In genomic region chr19:57956459-57956858, GRCm38 (mm10) we compare ENCODE assay signal across 18 mouse cellular contexts.
"Had no signal": no experiment of that assay in that cellular context is flagged by ENCODE, and none has a peak within 500 bp of the region (broad histone marks: within the 10 kb centered on the region; RNA-seq: fewer than 3 reads in every experiment).

No protein-coding gene starts in this region.

- H3K27me3 ChIP-seq: midbrain, embryonic 12.5 days; neural tube, embryonic 13.5 days; neural tube, embryonic 15.5 days had no signal

- H3K4me3 ChIP-seq: midbrain, embryonic 10.5 days; midbrain, embryonic 12.5 days; myocyte; neural tube, embryonic 13.5 days; neural tube, embryonic 15.5 days had no signal

- H3K27ac ChIP-seq: midbrain, embryonic 10.5 days; midbrain, embryonic 12.5 days; neural tube, embryonic 13.5 days; neural tube, embryonic 15.5 days had no signal

- H3K36me3 ChIP-seq: midbrain, embryonic 10.5 days; midbrain, embryonic 12.5 days; neural tube, embryonic 13.5 days; neural tube, embryonic 15.5 days had no signal

- H3K9me3 ChIP-seq: midbrain, embryonic 10.5 days; midbrain, embryonic 12.5 days; neural tube, embryonic 13.5 days; neural tube, embryonic 15.5 days had no signal

- H3K9ac ChIP-seq: lung, embryonic 14.5 days; midbrain, embryonic 12.5 days; neural tube, embryonic 13.5 days; neural tube, embryonic 15.5 days had no signal

- DNase-seq: lung, adult 18-20 months; lung, embryonic 14.5 days; lung, postnatal 14 days; lung, postnatal 4 days; midbrain, embryonic 14.5 days; retina, postnatal 1 day; right cerebral cortex, adult 18-20 months; right cerebral cortex, postnatal 25 days; right cerebral cortex, postnatal 4 days; spleen, adult 18-20 months; thymus, adult 18-20 months; thymus, postnatal 14 days; thymus, postnatal 36 days had no signal

- H3K4me1 ChIP-seq: neural tube, embryonic 15.5 days had no signal
